Mouse (Mus musculus): ENCODE measurements around the gene Actr10. TPM values are rescaled to one million over a fixed set of nuclear protein-coding genes. Genes with fewer than 3 reads are reported as not detected.

The Actr10 gene
- polyA plus RNA-seq, 1 experiment: 123 TPM

DNA sequence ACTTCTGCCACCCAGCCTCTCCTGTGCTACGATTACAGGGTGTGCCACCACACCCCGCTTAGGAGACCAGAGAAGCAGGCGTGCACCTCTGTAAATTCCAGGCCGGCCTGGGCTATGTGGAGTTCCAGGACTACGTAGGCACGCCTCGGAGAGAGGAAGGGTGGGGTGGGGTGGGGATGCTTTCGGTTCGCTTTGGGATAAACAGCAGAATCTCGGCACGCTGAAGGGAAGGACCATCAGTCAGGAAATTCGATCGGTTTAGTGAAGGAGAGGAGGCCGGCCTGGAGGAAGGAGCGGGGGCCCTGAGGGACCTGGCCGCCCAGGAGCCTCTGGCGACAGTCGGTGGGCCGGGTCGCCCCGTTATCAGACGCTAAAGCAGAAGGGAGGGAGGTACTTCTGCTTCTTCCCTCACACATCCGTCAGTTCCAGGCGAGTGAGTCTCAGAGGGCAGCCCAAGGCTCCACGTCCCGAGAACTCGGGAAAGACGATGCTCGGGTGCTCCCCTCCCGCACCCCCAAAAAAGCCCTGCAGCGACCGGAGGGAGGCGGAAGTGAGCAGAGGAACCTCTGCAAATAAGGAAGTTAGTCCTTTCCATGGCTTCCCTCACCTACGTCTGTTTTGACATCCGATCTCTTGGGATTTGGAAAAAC is 30.6 kb downstream of the Actr10 start:
- H3K4me2 ChIP-seq (ENCODE audit: low read depth): peak overlapping the region; percentile 89
- H3K4me3 ChIP-seq: peak overlapping the region; percentile 49
- H3K36me3 ChIP-seq (ENCODE audit: control insufficient read depth, insufficient read depth): peaks cover 11% of the 10 kb centered on the region
- TF ChIP-seq TCF3 (IDR thresholded peaks at IDR 0.05; ENCODE audit: insufficient read length, low read depth): no peak
- peak; percentile 52 for TF ChIP-seq POLR2AphosphoS2 (IDR thresholded peaks at IDR 0.05; ENCODE audit: insufficient read length, low read depth)
- peak; percentile 42 for TF ChIP-seq POLR2A (IDR thresholded peaks at IDR 0.05; ENCODE audit: insufficient read length, low read depth)
- TF ChIP-seq SRF (IDR thresholded peaks at IDR 0.05; ENCODE audit: control insufficient read depth, insufficient read length, low read depth): peak; percentile 88
- TF ChIP-seq MAX (IDR thresholded peaks at IDR 0.05; ENCODE audit: low read depth): no peak
- H3K79me2 ChIP-seq (ENCODE audit: control insufficient read depth, insufficient read depth): no peaks in the 10 kb centered on the region
- H3K27me3 ChIP-seq (ENCODE audit: control insufficient read depth, insufficient read depth, insufficient read length): no peaks in the 10 kb centered on the region
- H3ac ChIP-seq (ENCODE audit: control insufficient read depth, insufficient read length): peak overlapping the region; percentile 71

- no peaks in the 10 kb centered on the region for H3K79me2 ChIP-seq (ENCODE audit: control insufficient read depth, insufficient read depth)
- peak overlapping the region; percentile 71 for H3ac ChIP-seq (ENCODE audit: control insufficient read depth, insufficient read length)
- TF ChIP-seq E2F4 (IDR thresholded peaks at IDR 0.05; ENCODE audit: insufficient read depth) (peak; percentile 30), CEBPB (IDR thresholded peaks at IDR 0.05; ENCODE audit: insufficient read depth, poor library complexity, severe bottlenecking) (0 out of 2 replicates have a peak, but pooled peaks have one; percentile 27), MYOG (IDR thresholded peaks at IDR 0.05; ENCODE audit: control insufficient read depth in 1 of 3, insufficient read depth in 1 of 3, insufficient read length in 2 of 3, low read depth in 2 of 3) (no peak)
- H3K27me3 ChIP-seq (ENCODE audit: control insufficient read depth, insufficient read depth, insufficient read length): no peaks in the 10 kb centered on the region
- H3K4me3 ChIP-seq: peak overlapping the region; percentile 49
- H3K4me2 ChIP-seq (ENCODE audit: low read depth): peak overlapping the region; percentile 89
- H3K36me3 ChIP-seq (ENCODE audit: control insufficient read depth, insufficient read depth): peaks cover 7% of the 10 kb centered on the region
Observed at GRCm38 (mm10) chr12:70968791-70969307, 31.2 kb downstream of the Actr10 start.

DNA sequence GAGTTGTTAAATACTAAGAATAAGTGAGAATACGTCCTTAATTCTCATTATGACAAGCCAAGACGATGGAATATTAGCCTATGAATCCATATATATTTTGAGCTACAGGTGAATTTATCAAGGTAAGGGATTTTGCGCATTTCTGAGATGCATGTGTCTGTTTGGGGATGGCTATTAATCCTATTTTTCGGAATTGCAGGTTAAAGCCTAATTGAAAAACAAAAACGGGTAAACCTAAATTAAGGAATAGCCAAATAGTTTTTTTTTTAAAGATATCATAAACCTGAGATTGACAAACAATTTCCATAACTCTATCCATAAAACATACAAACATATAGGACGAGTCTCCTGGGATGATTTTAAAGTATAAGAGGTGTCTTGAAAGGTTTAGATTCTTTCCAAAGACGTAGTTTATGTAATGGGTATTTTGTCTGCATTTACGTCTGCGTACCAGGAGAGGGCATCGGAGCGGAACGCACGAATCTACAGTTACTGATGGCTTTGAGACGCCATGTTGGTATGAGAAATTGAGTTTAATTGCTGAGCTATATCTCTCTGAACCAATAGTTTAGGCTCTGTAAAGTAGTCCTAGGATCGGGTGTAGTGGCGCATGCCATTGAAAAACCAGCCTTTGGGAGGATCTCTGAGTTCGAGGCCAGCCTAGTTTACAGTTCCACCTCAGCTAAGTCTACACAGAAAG is 32.0 kb downstream of the Actr10 start:
- H3ac ChIP-seq (ENCODE audit: control insufficient read depth, insufficient read length): no peak overlapping the region
- no peaks in the 10 kb centered on the region for H3K79me2 ChIP-seq (ENCODE audit: control insufficient read depth, insufficient read depth)
- no peaks in the 10 kb centered on the region for H3K36me3 ChIP-seq (ENCODE audit: control insufficient read depth, insufficient read depth)
- H3K4me2 ChIP-seq (ENCODE audit: low read depth): peak overlapping the region; percentile 89
- TF ChIP-seq CEBPB (IDR thresholded peaks at IDR 0.05; ENCODE audit: insufficient read depth, poor library complexity, severe bottlenecking) (no peak), MAX (IDR thresholded peaks at IDR 0.05; ENCODE audit: low read depth) (no peak), POLR2A (IDR thresholded peaks at IDR 0.05; ENCODE audit: insufficient read length, low read depth) (no peak), TCF3 (IDR thresholded peaks at IDR 0.05; ENCODE audit: insufficient read length, low read depth) (no peak), REST (IDR thresholded peaks at IDR 0.05; ENCODE audit: insufficient read depth, insufficient read length) (no peak), TCF12 (IDR thresholded peaks at IDR 0.05; ENCODE audit: insufficient read depth, poor library complexity, severe bottlenecking) (no peak), E2F4 (IDR thresholded peaks at IDR 0.05; ENCODE audit: insufficient read depth) (no peak), POLR2AphosphoS2 (IDR thresholded peaks at IDR 0.05; ENCODE audit: insufficient read length, low read depth) (no peak), MYOD1 (IDR thresholded peaks at IDR 0.05; ENCODE audit: control insufficient read depth in 1 of 3, insufficient read length in 2 of 3, low read depth in 2 of 3) (no peak), USF1 (IDR thresholded peaks at IDR 0.05; ENCODE audit: low read depth) (no peak), SRF (IDR thresholded peaks at IDR 0.05; ENCODE audit: control insufficient read depth, insufficient read length, low read depth) (no peak), MYOG (IDR thresholded peaks at IDR 0.05; ENCODE audit: control insufficient read depth in 1 of 3, insufficient read depth in 1 of 3, insufficient read length in 2 of 3, low read depth in 2 of 3) (no peak)
- H3K27me3 ChIP-seq (ENCODE audit: control insufficient read depth, insufficient read depth, insufficient read length): no peaks in the 10 kb centered on the region
- H3K4me3 ChIP-seq: peak overlapping the region; percentile 49

GRCm38 (mm10) chr12:70973831-70974230 is 36.2 kb downstream of the Actr10 start:
- Histone ChIP-seq H3K79me2 (ENCODE audit: control insufficient read depth, insufficient read depth) (peaks cover 40% of the 10 kb centered on the region), H3K4me3 (peak overlapping the region; percentile 81), H3K27me3 (ENCODE audit: control insufficient read depth, insufficient read depth, insufficient read length) (no peaks in the 10 kb centered on the region), H3ac (ENCODE audit: control insufficient read depth, insufficient read length) (no peak overlapping the region), H3K36me3 (ENCODE audit: control insufficient read depth, insufficient read depth) (no peaks in the 10 kb centered on the region), H3K4me2 (ENCODE audit: low read depth) (peak overlapping the region; percentile 60)
- TF ChIP-seq E2F4 (IDR thresholded peaks at IDR 0.05; ENCODE audit: insufficient read depth): no peak
- TF ChIP-seq MYOG (IDR thresholded peaks at IDR 0.05; ENCODE audit: control insufficient read depth in 1 of 3, insufficient read depth in 1 of 3, insufficient read length in 2 of 3, low read depth in 2 of 3): no peak

- Histone ChIP-seq H3K4me2 (ENCODE audit: low read depth) (peak within 1 kb of the TSS; percentile 97), H3K36me3 (ENCODE audit: control insufficient read depth, insufficient read depth) (no peaks in the 10 kb centered on the region), H3K4me3 (peak within 1 kb of the TSS; percentile 81), H3ac (ENCODE audit: control insufficient read depth, insufficient read length) (peak within 1 kb of the TSS; percentile 77), H3K27me3 (ENCODE audit: control insufficient read depth, insufficient read depth, insufficient read length) (no peaks in the 10 kb centered on the region), H3K79me2 (ENCODE audit: control insufficient read depth, insufficient read depth) (peaks cover 49% of the 10 kb centered on the region)
- TF ChIP-seq POLR2AphosphoS2 (IDR thresholded peaks at IDR 0.05; ENCODE audit: insufficient read length, low read depth) (peak; percentile 92), SRF (IDR thresholded peaks at IDR 0.05; ENCODE audit: control insufficient read depth, insufficient read length, low read depth) (no peak), MAX (IDR thresholded peaks at IDR 0.05; ENCODE audit: low read depth) (no peak), POLR2A (IDR thresholded peaks at IDR 0.05; ENCODE audit: insufficient read length, low read depth) (peak; percentile 86), MYOD1 (IDR thresholded peaks at IDR 0.05; ENCODE audit: control insufficient read depth in 1 of 3, insufficient read length in 2 of 3, low read depth in 2 of 3) (peak in 1 of 3 experiments; percentile 50), REST (IDR thresholded peaks at IDR 0.05; ENCODE audit: insufficient read depth, insufficient read length) (no peak), MYOG (IDR thresholded peaks at IDR 0.05; ENCODE audit: control insufficient read depth in 1 of 3, insufficient read depth in 1 of 3, insufficient read length in 2 of 3, low read depth in 2 of 3) (peak in 1 of 3 experiments; percentile 4)
Observed at GRCm38 (mm10) chr12:70974441-70975266, 37.0 kb downstream of the Actr10 start, which contains the start of gene Psma3. Gene Psma3 (plus strand): TSS chr12:70974621.

Measured in myocyte (in vitro differentiated cells).